Mouse (Mus musculus) forebrain, embryonic 14.5 days (tissue): ENCODE measurements at regions not wholly inside any gene's neighbourhood (a gene's known extent, or its start where the extent isn't known, plus 50 kb on each side); places are given as distances from the start of the nearest gene placed in this dataset.

Experiments used
- ATAC-seq: fragments of 200-750 bp; cut with Nextera tagmentation; 2 replicates; pipeline ENCODE4 v1.8.0; 2017; ENCODE audit warnings: mild to moderate bottlenecking, moderate library complexity
- DNase-seq: peaks from one replicate; pipeline ENCODE4 v3.0.0-alpha.2; 2015; ENCODE audit warnings: low spot score
- H3K27ac ChIP-seq: fragments of 300-500 bp; sonication (generic); 2 replicates; pipeline ENCODE4 v1.5.1; 2014; ENCODE audit warnings: low read depth, mild to moderate bottlenecking, control low read depth, low read length, moderate library complexity
- H3K27me3 ChIP-seq: fragments of 300-500 bp; sonication (generic); replicated peaks from 2 replicates; pipeline ENCODE4 v1.6.1; 2014; ENCODE audit warnings: low read length, control low read depth, mixed read lengths; ENCODE audit not compliant: control insufficient read depth, insufficient read depth
- H3K36me3 ChIP-seq: fragments of 300-500 bp; sonication (generic); 2 replicates; pipeline ENCODE4 v1.6.1; 2014; ENCODE audit warnings: low read length, control low read depth; ENCODE audit not compliant: control insufficient read depth, insufficient read depth
- H3K4me1 ChIP-seq: fragments of 300-500 bp; sonication (generic); 2 replicates; pipeline ENCODE4 v1.6.1; 2014; ENCODE audit warnings: antibody characterized with exemption, low read length, control low read depth; ENCODE audit not compliant: control insufficient read depth, insufficient read depth
- H3K4me2 ChIP-seq: fragments of 300-500 bp; sonication (generic); 2 replicates; pipeline ENCODE4 v1.6.1; 2014; ENCODE audit warnings: mild to moderate bottlenecking, control low read depth, low read length
- H3K4me3 ChIP-seq: fragments of 300-500 bp; sonication (generic); 2 replicates; pipeline ENCODE4 v1.5.1; 2014; ENCODE audit warnings: low read depth, low read length, control low read depth
- H3K9ac ChIP-seq: fragments of 300-500 bp; sonication (generic); 2 replicates; pipeline ENCODE4 v1.6.1; 2014; ENCODE audit warnings: mild to moderate bottlenecking, low read length, control low read depth, moderate library complexity
- H3K9me3 ChIP-seq: fragments of 300-500 bp; sonication (generic); replicated peaks from 2 replicates; pipeline ENCODE4 v1.6.1; 2016; ENCODE audit warnings: low read length, control low read depth, mixed read lengths; ENCODE audit not compliant: control insufficient read depth
- WGBS: fragments of 180-500 bp; shearing (Covaris S2); extraction: QIAGEN DNeasy Blood & Tissue Kit; methylation state at CpG from one replicate; pipeline ENCODE4 v1.1.7; 2014; 5-methylcytosine and 5-hydroxymethylcytosine counted together

DNA sequence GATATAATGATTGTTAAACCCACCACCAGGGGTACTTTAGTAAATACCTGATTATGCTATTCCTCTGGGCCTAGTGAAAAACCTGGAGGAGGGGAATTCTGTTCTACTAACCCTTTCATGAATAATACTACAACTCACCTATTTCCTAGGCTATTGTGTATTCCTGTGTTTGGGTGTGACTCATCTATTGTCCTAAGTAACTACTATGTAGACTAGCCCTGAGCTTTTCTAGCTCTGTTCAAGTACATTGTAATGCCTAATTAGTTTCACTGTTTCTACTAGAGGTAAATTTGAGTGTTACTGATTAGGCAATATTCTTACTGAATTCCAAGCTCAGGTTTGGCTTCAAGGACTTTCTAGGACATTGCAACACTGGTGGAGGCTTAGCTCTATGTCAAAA lies 1032.0 kb upstream of the Ppp6c start:
- no peak for ATAC-seq
- Histone ChIP-seq H3K4me3 (no peak overlapping the region), H3K4me1 (no peaks in the 10 kb centered on the region), H3K36me3 (no peaks in the 10 kb centered on the region), H3K27ac (no peak overlapping the region), H3K9me3 (no peaks in the 10 kb centered on the region), H3K9ac (no peak overlapping the region), H3K4me2 (no peak overlapping the region), H3K27me3 (no peaks in the 10 kb centered on the region)
- DNase-seq = no peak

- Histone ChIP-seq H3K4me3 (no peak overlapping the region), H3K4me1 (no peaks in the 10 kb centered on the region), H3K4me2 (no peak overlapping the region), H3K36me3 (no peaks in the 10 kb centered on the region), H3K9ac (no peak overlapping the region), H3K27me3 (no peaks in the 10 kb centered on the region), H3K9me3 (no peaks in the 10 kb centered on the region), H3K27ac (no peak overlapping the region)
- ATAC-seq (no peak), DNase-seq (no peak)
- 73% methylated on average over 1 of the region's 1 CpGs for WGBS
Measured at GRCm38 (mm10) chr2:40249639-40250332, 1023.5 kb upstream of the Ppp6c start.

GRCm38 (mm10) chr2:40223708-40224107 lies 997.5 kb upstream of the Ppp6c start:
- Histone ChIP-seq H3K9ac (no peak overlapping the region), H3K36me3 (no peaks in the 10 kb centered on the region), H3K27ac (no peak overlapping the region), H3K4me3 (no peak overlapping the region), H3K4me1 (no peaks in the 10 kb centered on the region), H3K4me2 (no peak overlapping the region), H3K27me3 (no peaks in the 10 kb centered on the region), H3K9me3 (no peaks in the 10 kb centered on the region)
- WGBS = 31% methylated on average over 1 of the region's 1 CpGs
- peak; percentile 44 for DNase-seq
- ATAC-seq = peak; percentile 64

DNA sequence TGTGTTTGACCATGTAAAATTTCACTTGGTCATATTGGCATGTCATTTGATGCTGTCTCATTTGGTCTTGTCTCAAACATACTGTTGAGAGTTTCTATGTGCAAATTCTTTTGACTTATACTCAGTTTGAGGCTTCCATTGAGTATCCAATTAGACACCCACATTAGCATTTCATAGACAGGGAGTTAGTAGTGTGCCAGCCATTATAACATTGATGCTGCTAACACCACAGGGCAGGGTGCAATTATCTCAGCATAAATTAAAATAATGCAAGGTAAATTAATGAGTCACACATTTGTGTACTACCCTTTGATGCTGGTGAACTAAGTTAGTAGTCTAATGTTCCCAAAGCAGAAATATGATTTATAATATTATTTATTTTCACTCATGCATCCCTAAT lies 997.0 kb upstream of the Ppp6c start:
- ATAC-seq = peak; percentile 96

More for the DNA sequence above, 997.0 kb upstream of the Ppp6c start:
- no peaks in the 10 kb centered on the region for H3K27me3 ChIP-seq
- H3K9me3 ChIP-seq = no peaks in the 10 kb centered on the region
- no peak overlapping the region for H3K27ac ChIP-seq
- peak; percentile 68 for DNase-seq
- no peaks in the 10 kb centered on the region for H3K4me1 ChIP-seq
- H3K4me3 ChIP-seq = no peak overlapping the region
- H3K4me2 ChIP-seq = no peak overlapping the region
- H3K9ac ChIP-seq = no peak overlapping the region
- no peaks in the 10 kb centered on the region for H3K36me3 ChIP-seq
